In genomic region chr6:30538240-30538639, GRCm38 (mm10) we compare ENCODE assay signal across 19 mouse cellular contexts. TPM values are rescaled to one million over a fixed set of nuclear protein-coding genes. Genes with fewer than 3 reads are reported as not detected.
DNase-seq lines count a peak whose midpoint lies in the region; ATAC-seq lines count a peak whose summit lies in the region.
"Had no signal": no experiment of that assay in that cellular context is flagged by ENCODE, and none has a peak within 500 bp of the region (broad histone marks: within the 10 kb centered on the region; RNA-seq: fewer than 3 reads in every experiment).

No protein-coding gene starts in this region.

- H3K4me3 ChIP-seq in forebrain, embryonic 11.5 days (ENCODE audit: low read depth, low read length), result no peak overlapping the region
- H3K4me3 ChIP-seq in forebrain, embryonic 15.5 days, result no peak overlapping the region
- no peak overlapping the region for H3K4me3 ChIP-seq in kidney, embryonic 16.5 days (ENCODE audit: low read length)
- H3K4me3 ChIP-seq in embryonic facial prominence, embryonic 10.5 days, result no peak overlapping the region
- 0 out of 2 replicates have a peak overlapping the region, but pooled peaks have one; percentile 24 for H3K4me3 ChIP-seq in limb, embryonic 10.5 days
- H3K4me3 ChIP-seq: forebrain, embryonic 12.5 days; gastrocnemius, adult 2 months; heart, adult 2 months; myocyte had no signal

- 0 out of 2 replicates have a peak overlapping the region, but pooled peaks have one; percentile 6 for H3K27ac ChIP-seq in forebrain, embryonic 11.5 days (ENCODE audit: low read depth, low read length)
- H3K27ac ChIP-seq in forebrain, embryonic 15.5 days (replicated peaks), result no peak overlapping the region
- H3K27ac ChIP-seq in kidney, embryonic 16.5 days (ENCODE audit: low read length), result peak overlapping the region; percentile 55; the same call in 1 of the 2 replicates
- peak overlapping the region; percentile 81 for H3K27ac ChIP-seq in embryonic facial prominence, embryonic 10.5 days (replicated peaks)
- peak overlapping the region; percentile 89 for H3K27ac ChIP-seq in limb, embryonic 10.5 days
- H3K27ac ChIP-seq: gastrocnemius, adult 2 months; heart, adult 2 months had no signal

- no peaks in the 10 kb centered on the region for H3K27me3 ChIP-seq in forebrain, embryonic 11.5 days (ENCODE audit: control insufficient read depth, insufficient read depth, low read length)
- H3K27me3 ChIP-seq in forebrain, embryonic 15.5 days, result no peaks in the 10 kb centered on the region
- H3K27me3 ChIP-seq in kidney, embryonic 16.5 days (ENCODE audit: insufficient read depth, low read length), result no peaks in the 10 kb centered on the region
- H3K27me3 ChIP-seq in embryonic facial prominence, embryonic 10.5 days (replicated peaks; ENCODE audit: low read depth, poor library complexity, severe bottlenecking), result no peaks in the 10 kb centered on the region
- no peaks in the 10 kb centered on the region for H3K27me3 ChIP-seq in limb, embryonic 10.5 days (ENCODE audit: low read depth, poor library complexity, severe bottlenecking)
- H3K27me3 ChIP-seq: forebrain, embryonic 12.5 days had no signal

- no peak overlapping the region for H3K4me2 ChIP-seq in forebrain, embryonic 11.5 days (ENCODE audit: low read depth, low read length, severe bottlenecking)
- H3K4me2 ChIP-seq in forebrain, embryonic 15.5 days (replicated peaks), result no peak overlapping the region
- H3K4me2 ChIP-seq in kidney, embryonic 16.5 days (replicated peaks; ENCODE audit: low read depth, low read length), result no peak overlapping the region
- H3K4me2 ChIP-seq: forebrain, embryonic 12.5 days; liver, embryonic 11.5 days had no signal

- no peaks in the 10 kb centered on the region for H3K9me3 ChIP-seq in forebrain, embryonic 11.5 days (ENCODE audit: control insufficient read depth, low read length)
- H3K9me3 ChIP-seq in forebrain, embryonic 15.5 days, result no peaks in the 10 kb centered on the region
- H3K9me3 ChIP-seq in kidney, embryonic 16.5 days (ENCODE audit: low read length), result no peaks in the 10 kb centered on the region
- H3K9me3 ChIP-seq in embryonic facial prominence, embryonic 10.5 days, result no peaks in the 10 kb centered on the region
- no peaks in the 10 kb centered on the region for H3K9me3 ChIP-seq in limb, embryonic 10.5 days (replicated peaks)
- H3K9me3 ChIP-seq: forebrain, embryonic 12.5 days had no signal

- H3K4me1 ChIP-seq in forebrain, embryonic 11.5 days (replicated peaks; ENCODE audit: control insufficient read depth, insufficient read depth, low read length), result peaks cover 3% of the 10 kb centered on the region; the same call in 1 of the 2 replicates
- H3K4me1 ChIP-seq in forebrain, embryonic 15.5 days, result no peaks in the 10 kb centered on the region
- H3K4me1 ChIP-seq in kidney, embryonic 16.5 days (ENCODE audit: insufficient read depth, low read length), result peaks cover 22% of the 10 kb centered on the region
- H3K4me1 ChIP-seq in embryonic facial prominence, embryonic 10.5 days, result peaks cover 54% of the 10 kb centered on the region
- H3K4me1 ChIP-seq in limb, embryonic 10.5 days, result peaks cover 53% of the 10 kb centered on the region

- no peaks in the 10 kb centered on the region for H3K36me3 ChIP-seq in forebrain, embryonic 11.5 days (ENCODE audit: control insufficient read depth, insufficient read depth, low read length)
- H3K36me3 ChIP-seq in forebrain, embryonic 15.5 days, result no peaks in the 10 kb centered on the region
- no peaks in the 10 kb centered on the region for H3K36me3 ChIP-seq in kidney, embryonic 16.5 days (ENCODE audit: insufficient read depth, low read length)
- no peaks in the 10 kb centered on the region for H3K36me3 ChIP-seq in embryonic facial prominence, embryonic 10.5 days (replicated peaks)
- H3K36me3 ChIP-seq in limb, embryonic 10.5 days, result no peaks in the 10 kb centered on the region
- H3K36me3 ChIP-seq: forebrain, embryonic 12.5 days had no signal

- ATAC-seq in forebrain, embryonic 11.5 days (replicated peaks; ENCODE audit: low FRiP score), result no peak
- ATAC-seq in forebrain, embryonic 15.5 days (replicated peaks), result no peak
- no peak for ATAC-seq in kidney, embryonic 16.5 days (ENCODE audit: low FRiP score, low TSS enrichment)
- ATAC-seq: lung, postnatal 0 days had no signal

- DNase-seq in forebrain, embryonic 11.5 days (ENCODE audit: low spot score), result no peak
- DNase-seq in kidney, postnatal 10 days, result no peak
- no peak for DNase-seq in embryonic facial prominence, embryonic 10.5 days (ENCODE audit: low spot score)
- DNase-seq in limb, embryonic 10.5 days (ENCODE audit: low spot score), result no peak
- no peak for DNase-seq in adipocyte (ENCODE audit: low spot score)
- DNase-seq in gastrocnemius, postnatal 4 days (ENCODE audit: low spot score in 2 of 2), result no peak
- DNase-seq: cerebellum, postnatal 10 days; gastrocnemius, adult 2 months; heart, adult 2 months; spleen, adult 18-20 months had no signal

- WGBS in forebrain, embryonic 11.5 days, result 61% methylated on average over 10 of the region's 10 CpGs
- 57% methylated on average over 10 of the region's 10 CpGs for WGBS in forebrain, embryonic 15.5 days
- WGBS in kidney, embryonic 16.5 days, result 51% methylated on average over 10 of the region's 10 CpGs
- WGBS in embryonic facial prominence, embryonic 10.5 days, result 31% methylated on average over 10 of the region's 10 CpGs
- WGBS in limb, embryonic 10.5 days, result 21% methylated on average over 10 of the region's 10 CpGs

- no peak overlapping the region for H3K9ac ChIP-seq in forebrain, embryonic 11.5 days (ENCODE audit: low read length)
- H3K9ac ChIP-seq in forebrain, embryonic 15.5 days (replicated peaks), result no peak overlapping the region
- H3K9ac ChIP-seq in kidney, embryonic 16.5 days (replicated peaks; ENCODE audit: low read length), result peak overlapping the region; percentile 3; the same call in 1 of the 2 replicates
- H3K9ac ChIP-seq: forebrain, embryonic 12.5 days had no signal

RNA-seq across cellular contexts. Expression of gene Cpa2, which starts 3.1 kb away (rescaled TPM):
- 4.0 TPM in 2 replicates for polyA plus RNA-seq in forebrain, embryonic 11.5 days (2014; fragmentation: Nextera tagmentation; extraction: Ambion mirVana)
- polyA plus RNA-seq in forebrain, embryonic 15.5 days (2015; fragmentation: Nextera tagmentation; extraction: Ambion mirVana), result 4.7 and 5.3 TPM in 2 replicates
- 15.9 and 17.5 TPM in 2 replicates for polyA plus RNA-seq in kidney, embryonic 16.5 days (2015; fragmentation: Nextera tagmentation; extraction: Ambion mirVana)
- polyA plus RNA-seq in embryonic facial prominence, embryonic 10.5 days (2016; fragmentation: Nextera tagmentation; extraction: Ambion mirVana), result 18.9 and 22.0 TPM in 2 replicates
- polyA plus RNA-seq in limb, embryonic 10.5 days (2016; fragmentation: Nextera tagmentation; extraction: Ambion mirVana), result 109 and 110 TPM in 2 replicates
- total RNA-seq in gastrocnemius, postnatal 4 days (2021), result 1 to 10 TPM; 4.2 to 4.4 TPM
- total RNA-seq: gastrocnemius, adult 2 months; heart, adult 2 months; heart, postnatal 25 days; neutrophil, adult 5-6 weeks had no signal
- polyA plus RNA-seq: myocyte had no signal

RNA-seq across cellular contexts. Expression of gene Ssmem1, which starts 28.6 kb away (rescaled TPM):
- not detected in 2 replicates for polyA plus RNA-seq in forebrain, embryonic 11.5 days (2014; fragmentation: Nextera tagmentation; extraction: Ambion mirVana)
- 0.14 TPM in 1 of 2 replicates, not detected in the other for polyA plus RNA-seq in forebrain, embryonic 15.5 days (2015; fragmentation: Nextera tagmentation; extraction: Ambion mirVana)
- polyA plus RNA-seq in kidney, embryonic 16.5 days (2015; fragmentation: Nextera tagmentation; extraction: Ambion mirVana), result 0.17 and 0.37 TPM in 2 replicates
- polyA plus RNA-seq in embryonic facial prominence, embryonic 10.5 days (2016; fragmentation: Nextera tagmentation; extraction: Ambion mirVana), result 0.19 and 0.40 TPM in 2 replicates
- 0.38 and 0.59 TPM in 2 replicates for polyA plus RNA-seq in limb, embryonic 10.5 days (2016; fragmentation: Nextera tagmentation; extraction: Ambion mirVana)
- total RNA-seq in gastrocnemius, postnatal 4 days (2021), result under 1 TPM; 0.49 to 0.74 TPM
- total RNA-seq: heart, adult 2 months; neutrophil, adult 5-6 weeks had no signal
- polyA plus RNA-seq: liver, embryonic 11.5 days; lung, postnatal 0 days had no signal

RNA-seq across cellular contexts. Expression of gene Tmem209, which starts 28.7 kb away (rescaled TPM):
- 54.2 and 60.2 TPM in 2 replicates for polyA plus RNA-seq in forebrain, embryonic 11.5 days (2014; fragmentation: Nextera tagmentation; extraction: Ambion mirVana)
- 32.6 and 34.1 TPM in 2 replicates for polyA plus RNA-seq in forebrain, embryonic 15.5 days (2015; fragmentation: Nextera tagmentation; extraction: Ambion mirVana)
- 45.6 and 51.4 TPM in 2 replicates for polyA plus RNA-seq in kidney, embryonic 16.5 days (2015; fragmentation: Nextera tagmentation; extraction: Ambion mirVana)
- 41.3 and 45.7 TPM in 2 replicates for polyA plus RNA-seq in embryonic facial prominence, embryonic 10.5 days (2016; fragmentation: Nextera tagmentation; extraction: Ambion mirVana)
- 45.7 and 51.6 TPM in 2 replicates for polyA plus RNA-seq in limb, embryonic 10.5 days (2016; fragmentation: Nextera tagmentation; extraction: Ambion mirVana)
- total RNA-seq in gastrocnemius, postnatal 4 days (2021), result 10 to 100 TPM; 15.7 to 16.4 TPM

RNA-seq across cellular contexts. Expression of gene Cpa4, which starts 29.9 kb away (rescaled TPM):
- 5.4 and 5.6 TPM in 2 replicates for polyA plus RNA-seq in forebrain, embryonic 11.5 days (2014; fragmentation: Nextera tagmentation; extraction: Ambion mirVana)
- polyA plus RNA-seq in forebrain, embryonic 15.5 days (2015; fragmentation: Nextera tagmentation; extraction: Ambion mirVana), result 1.9 and 2.0 TPM in 2 replicates
- 0.12 and 0.14 TPM in 2 replicates for polyA plus RNA-seq in kidney, embryonic 16.5 days (2015; fragmentation: Nextera tagmentation; extraction: Ambion mirVana)
- polyA plus RNA-seq in embryonic facial prominence, embryonic 10.5 days (2016; fragmentation: Nextera tagmentation; extraction: Ambion mirVana), result 0.85 and 1.1 TPM in 2 replicates
- polyA plus RNA-seq in limb, embryonic 10.5 days (2016; fragmentation: Nextera tagmentation; extraction: Ambion mirVana), result 1.1 and 1.4 TPM in 2 replicates
- total RNA-seq in gastrocnemius, postnatal 4 days (2021), result 1 to 10 TPM; 1.7 to 2.0 TPM
- total RNA-seq: gastrocnemius, adult 2 months; heart, adult 2 months; heart, postnatal 25 days; neutrophil, adult 5-6 weeks had no signal
- polyA plus RNA-seq: heart, adult 2 months; testis, adult 2 months had no signal
